Mouse (Mus musculus) liver, adult 2 months (tissue): Measurements from ENCODE around the gene Smad1.

ENCODE experiments used
- CTCF ChIP-seq: fragments of 200-500 bp; IDR thresholded peaks from 2 replicates; pipeline ENCODE4 v1.5.1; 2011; ENCODE audit warnings: low read depth, low read length, control low read depth
- POLR2A ChIP-seq: fragments of 200-500 bp; IDR thresholded peaks from 2 replicates; pipeline ENCODE4 v1.6.1; 2011; ENCODE audit warnings: low read length, control low read depth; ENCODE audit not compliant: insufficient read depth; ENCODE audit errors: extremely low read depth

DNA sequence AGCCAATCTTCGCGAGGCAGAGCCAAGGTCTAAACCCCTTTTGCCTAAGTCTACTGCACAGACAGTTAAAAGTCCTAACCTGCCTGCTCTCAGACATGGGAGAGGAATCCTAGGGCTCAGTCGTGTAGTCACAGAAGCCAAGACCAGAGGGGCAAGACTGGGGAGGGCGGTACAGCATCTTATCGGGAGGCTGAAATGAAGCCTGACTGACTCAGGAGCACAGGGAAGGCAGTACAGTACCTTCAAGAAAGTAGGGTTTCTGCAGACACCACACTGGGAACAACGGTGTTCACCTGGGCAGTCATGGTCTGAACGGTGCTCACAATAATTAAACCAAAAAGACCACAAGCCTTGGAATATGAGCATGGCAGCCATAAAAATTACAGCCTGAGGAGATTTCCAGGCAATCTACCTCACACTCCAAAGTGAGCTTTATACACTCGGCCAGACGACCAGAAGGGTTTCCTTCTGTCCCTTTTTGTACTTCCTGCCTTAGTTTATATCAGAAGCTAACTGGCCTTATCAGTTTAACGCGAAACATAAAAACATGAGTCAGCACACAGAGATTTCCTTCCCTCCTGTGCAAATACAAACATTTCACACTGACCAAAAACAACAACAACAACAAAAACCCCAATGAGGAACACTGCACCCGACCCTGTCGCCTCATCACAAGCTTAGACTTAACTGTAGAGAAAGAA is 24.1 kb downstream of the Smad1 start:
- TF ChIP-seq POLR2A (no peak), CTCF (no peak)
